Mouse (Mus musculus) stomach, postnatal 0 days (tissue): ENCODE measurements around the gene C2cd5.
"Not testable (repeated sequence)": the region's sequence is repeated elsewhere in the genome, so short reads cannot be mapped to it uniquely, and the experiment has no call there.

Source experiments
- CTCF ChIP-seq: IDR thresholded peaks from 2 replicates; pipeline ENCODE4 v1.5.1; 2016; ENCODE audit warnings: antibody characterized with exemption, low read depth, mild to moderate bottlenecking, moderate library complexity
- EP300 ChIP-seq: optimal IDR thresholded peaks from 2 replicates; pipeline ENCODE3; 2016; ENCODE audit warnings: antibody characterized with exemption

GRCm38 (mm10) chr6:142986706-142987105, 113.2 kb downstream of the C2cd5 start:
- TF ChIP-seq EP300, CTCF: not testable (repeated sequence)
